Mouse (Mus musculus) neural tube, embryonic 12.5 days (tissue): Measurements from ENCODE around the gene Hmcn2. TPM values are rescaled to one million over a fixed set of nuclear protein-coding genes. Genes with fewer than 3 reads are reported as not detected.

Source experiments
- ATAC-seq: fragments of 200-750 bp; cut with Nextera tagmentation; 2 replicates; pipeline ENCODE4 v1.8.0; 2017; ENCODE audit warnings: low read depth, mild to moderate bottlenecking, moderate TSS enrichment, moderate library complexity; ENCODE audit not compliant: low FRiP score
- H3K27ac ChIP-seq: fragments of 300-500 bp; sonication (generic); 2 replicates; pipeline ENCODE4 v1.5.1; 2016
- H3K27me3 ChIP-seq: fragments of 300-500 bp; sonication (generic); replicated peaks from 2 replicates; pipeline ENCODE4 v1.6.1; 2016; ENCODE audit warnings: mild to moderate bottlenecking
- H3K36me3 ChIP-seq: fragments of 300-500 bp; sonication (generic); 2 replicates; pipeline ENCODE4 v1.6.1; 2016; ENCODE audit warnings: mild to moderate bottlenecking
- H3K4me1 ChIP-seq: fragments of 300-500 bp; sonication (generic); 2 replicates; pipeline ENCODE4 v1.6.1; 2016
- H3K4me2 ChIP-seq: fragments of 300-500 bp; sonication (generic); replicated peaks from 2 replicates; pipeline ENCODE4 v1.6.1; 2016; ENCODE audit warnings: mild to moderate bottlenecking
- H3K4me3 ChIP-seq: fragments of 300-500 bp; sonication (generic); 2 replicates; pipeline ENCODE4 v1.5.1; 2016
- H3K9ac ChIP-seq: fragments of 300-500 bp; sonication (generic); 2 replicates; pipeline ENCODE4 v1.6.1; 2016; ENCODE audit warnings: mild to moderate bottlenecking
- H3K9me3 ChIP-seq: fragments of 300-500 bp; sonication (generic); 2 replicates; pipeline ENCODE4 v1.6.1; 2016; ENCODE audit warnings: mild to moderate bottlenecking
- WGBS: fragments of 180-500 bp; shearing (Covaris S2); methylation state at CpG from one replicate; pipeline ENCODE4 v1.1.7; 2016; 5-methylcytosine and 5-hydroxymethylcytosine counted together
- polyA plus RNA-seq: library from polyadenylated mRNA; unstranded; fragments of >200 nt; fragmentation: Nextera tagmentation; extraction: Ambion mirVana; gene quantifications from 2 replicates; pipeline ENCODE4 v1.2.1, GENCODE M21; 2016

The Hmcn2 gene
- polyA plus RNA-seq, 1 experiment from 2014 or later = 0.15 TPM

DNA sequence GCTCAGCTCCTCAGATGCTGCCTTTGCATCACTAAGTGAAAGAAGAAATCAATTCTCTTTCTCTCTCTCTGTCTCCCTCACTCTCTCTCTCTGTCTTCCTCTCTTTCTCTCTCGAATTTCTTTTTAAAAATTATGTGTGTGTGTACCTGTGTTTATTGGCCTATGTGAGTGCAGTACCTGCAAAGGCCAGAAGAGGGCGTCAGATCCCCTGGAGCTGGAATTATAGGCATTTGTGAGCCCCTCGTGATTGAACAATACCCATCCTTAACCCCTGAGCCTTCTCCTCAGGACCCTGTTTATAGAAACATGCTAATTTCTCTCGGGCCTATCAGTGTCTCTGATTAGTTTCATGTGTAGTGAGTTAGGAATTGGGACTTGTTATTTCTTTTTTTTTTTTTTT is 6.0 kb upstream of the Hmcn2 start:
- no peak overlapping the region for H3K4me3 ChIP-seq
- 0 out of 2 replicates have a peak, but pooled peaks cover 5% of the 10 kb centered on the region for H3K4me1 ChIP-seq
- H3K27ac ChIP-seq = no peak overlapping the region
- 61% methylated on average over 4 of the region's 4 CpGs for WGBS
- H3K9ac ChIP-seq = no peak overlapping the region
- no peaks in the 10 kb centered on the region for H3K9me3 ChIP-seq
- H3K36me3 ChIP-seq = no peaks in the 10 kb centered on the region
- no peak for ATAC-seq
- H3K27me3 ChIP-seq = peaks cover 21% of the 10 kb centered on the region
- H3K4me2 ChIP-seq = no peak overlapping the region

DNA sequence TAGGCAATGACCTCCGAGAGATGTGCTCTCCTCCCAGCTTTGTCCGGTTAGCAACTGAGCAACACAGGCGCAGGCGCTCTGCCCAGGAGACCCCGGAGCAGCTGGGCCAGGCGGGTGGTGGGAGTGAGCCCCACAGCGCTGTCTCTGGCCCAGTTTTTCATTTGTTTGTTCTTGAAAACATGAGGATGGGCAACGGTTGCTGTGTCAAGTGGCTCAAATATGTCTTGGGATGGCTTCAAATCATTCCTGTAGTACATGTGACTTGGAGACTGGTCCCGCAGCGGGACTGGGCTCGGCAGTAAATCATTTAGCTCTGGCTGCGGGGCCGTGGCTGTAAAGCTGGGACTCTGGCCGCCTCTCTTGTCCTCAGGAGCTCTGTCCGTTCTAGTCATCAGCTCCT is 4.7 kb upstream of the Hmcn2 start:
- peaks cover 34% of the 10 kb centered on the region for H3K27me3 ChIP-seq
- H3K36me3 ChIP-seq = no peaks in the 10 kb centered on the region
- H3K4me3 ChIP-seq = no peak overlapping the region
- ATAC-seq = no peak
- 40% methylated on average over 15 of the region's 15 CpGs for WGBS
- no peak overlapping the region for H3K27ac ChIP-seq
- no peak overlapping the region; the same call in 1 of the 2 replicates for H3K4me2 ChIP-seq
- H3K9me3 ChIP-seq = no peaks in the 10 kb centered on the region
- no peak overlapping the region for H3K9ac ChIP-seq
- H3K4me1 ChIP-seq = peaks cover 12% of the 10 kb centered on the region

DNA sequence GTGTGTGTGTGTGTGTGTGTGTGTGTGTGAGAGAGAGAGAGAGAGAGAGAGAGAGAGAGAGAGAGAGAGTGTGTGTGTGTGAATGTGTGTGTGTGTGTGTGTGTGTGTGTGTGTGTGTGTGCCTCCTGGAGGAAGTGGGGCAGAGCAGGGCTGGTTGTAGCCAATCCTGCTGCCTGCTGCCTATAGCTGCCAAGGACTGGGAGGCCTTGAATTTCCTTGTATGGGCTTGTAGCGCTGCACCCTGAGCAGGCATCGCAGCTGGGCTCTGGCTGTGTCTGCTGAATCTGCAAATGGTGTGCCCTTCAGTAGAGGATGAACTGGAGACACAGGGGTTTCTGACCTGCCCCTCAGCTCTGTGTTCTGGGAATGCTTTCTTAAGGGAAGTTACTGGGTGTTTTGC is 3.9 kb downstream of the Hmcn2 start:
- Histone ChIP-seq H3K9me3 (no peaks in the 10 kb centered on the region), H3K36me3 (no peaks in the 10 kb centered on the region), H3K27ac (no peak overlapping the region), H3K4me1 (peaks cover 8% of the 10 kb centered on the region), H3K4me2 (no peak overlapping the region), H3K27me3 (peaks cover 39% of the 10 kb centered on the region), H3K9ac (no peak overlapping the region), H3K4me3 (no peak overlapping the region)
- WGBS = 19% methylated on average over 2 of the region's 2 CpGs
- no peak for ATAC-seq

DNA sequence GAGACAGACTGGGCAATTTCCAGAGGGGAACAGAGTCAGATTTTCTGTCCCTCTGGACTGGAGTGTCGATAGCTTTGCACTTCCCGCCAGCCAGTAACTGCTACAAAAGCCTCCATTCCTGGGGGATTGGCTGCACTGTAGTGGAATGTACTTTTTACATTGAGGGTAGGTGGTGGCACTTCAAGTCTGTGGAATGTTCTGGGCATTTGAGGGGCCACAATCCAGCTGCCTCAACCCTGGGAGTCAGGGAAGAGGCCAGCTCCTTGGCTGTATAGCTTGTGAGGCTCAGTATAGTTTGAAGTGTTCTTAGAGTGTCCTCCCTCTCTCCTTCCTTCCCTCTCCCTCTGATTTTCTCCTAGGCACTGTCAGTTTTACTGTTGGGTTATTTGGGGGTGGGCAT is 5.0 kb downstream of the Hmcn2 start:
- H3K27me3 ChIP-seq = peaks cover 28% of the 10 kb centered on the region
- WGBS = 72% methylated on average over 2 of the region's 2 CpGs
- H3K4me3 ChIP-seq = no peak overlapping the region

DNA sequence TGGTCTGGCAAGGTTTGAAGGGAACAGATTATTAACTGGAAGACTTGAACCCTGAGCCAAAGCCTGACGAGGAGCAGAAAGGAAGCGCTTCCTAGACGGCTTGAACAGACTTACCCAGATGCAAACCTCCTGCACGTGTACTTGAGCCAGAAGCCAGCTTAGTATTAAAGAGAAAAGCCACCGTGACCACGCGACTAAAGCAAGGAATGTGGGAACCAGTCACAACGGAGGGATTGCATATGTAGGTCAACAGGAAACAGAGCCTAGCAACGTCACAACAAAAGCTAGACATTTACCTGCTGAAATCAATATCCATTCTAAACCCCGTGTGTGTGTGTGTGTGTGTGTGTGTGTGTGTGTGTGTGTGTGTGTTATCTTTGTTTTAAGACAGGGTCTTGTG is 13.0 kb downstream of the Hmcn2 start:
- Histone ChIP-seq H3K4me1 (no peaks in the 10 kb centered on the region), H3K27me3 (no peaks in the 10 kb centered on the region), H3K4me2 (no peak overlapping the region), H3K36me3 (no peaks in the 10 kb centered on the region), H3K4me3 (no peak overlapping the region), H3K27ac (no peak overlapping the region), H3K9ac (no peak overlapping the region), H3K9me3 (no peaks in the 10 kb centered on the region)
- ATAC-seq = no peak
- 46% methylated on average over 10 of the region's 10 CpGs for WGBS

More for the DNA sequence above, 5.0 kb downstream of the Hmcn2 start:
- no peaks in the 10 kb centered on the region for H3K36me3 ChIP-seq
- no peak for ATAC-seq
- H3K27ac ChIP-seq = no peak overlapping the region
- no peak overlapping the region for H3K9ac ChIP-seq
- peaks cover 5% of the 10 kb centered on the region for H3K4me1 ChIP-seq
- H3K4me2 ChIP-seq = no peak overlapping the region
- no peaks in the 10 kb centered on the region for H3K9me3 ChIP-seq

DNA sequence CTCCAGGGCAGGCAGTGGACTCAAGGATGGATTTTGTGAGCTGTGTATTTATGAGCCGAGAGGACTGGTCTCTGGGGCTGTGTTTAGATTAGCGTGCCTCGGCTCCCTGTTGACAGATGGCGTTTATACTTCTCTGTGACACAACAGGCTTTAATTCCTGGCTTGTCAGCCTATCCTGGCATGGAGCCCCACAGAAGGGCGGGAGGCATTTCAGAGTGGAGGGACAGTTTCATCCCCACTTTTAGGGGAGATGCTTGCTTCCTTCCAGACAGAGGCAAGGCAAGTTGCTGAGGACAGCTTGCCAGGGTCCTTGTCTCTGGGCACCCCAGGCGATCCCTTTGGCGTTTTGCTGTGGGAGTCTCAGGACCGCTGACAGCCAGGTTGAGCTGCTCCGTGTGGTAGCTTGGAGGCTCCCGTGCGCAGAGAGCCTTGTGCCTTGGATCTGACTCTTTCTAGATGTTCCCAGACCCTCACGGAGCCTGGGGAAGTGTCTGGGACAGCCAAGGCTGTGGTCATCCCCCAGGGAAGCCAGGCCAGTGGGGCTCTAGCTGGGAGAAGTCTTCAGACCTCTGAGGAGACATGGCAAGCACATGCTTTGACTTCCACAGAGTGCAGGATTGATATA is 23.6 kb downstream of the Hmcn2 start:
- H3K4me3 ChIP-seq = no peak overlapping the region
- H3K4me1 ChIP-seq = peaks cover 6% of the 10 kb centered on the region; the same call in 1 of the 2 replicates
- no peak overlapping the region for H3K27ac ChIP-seq
- ATAC-seq = no peak
- H3K36me3 ChIP-seq = no peaks in the 10 kb centered on the region
- H3K27me3 ChIP-seq = 0 out of 2 replicates have a peak, but pooled peaks cover 3% of the 10 kb centered on the region
- H3K4me2 ChIP-seq = no peak overlapping the region
- H3K9ac ChIP-seq = no peak overlapping the region
- no peaks in the 10 kb centered on the region for H3K9me3 ChIP-seq
- 64% methylated on average over 12 of the region's 12 CpGs for WGBS

DNA sequence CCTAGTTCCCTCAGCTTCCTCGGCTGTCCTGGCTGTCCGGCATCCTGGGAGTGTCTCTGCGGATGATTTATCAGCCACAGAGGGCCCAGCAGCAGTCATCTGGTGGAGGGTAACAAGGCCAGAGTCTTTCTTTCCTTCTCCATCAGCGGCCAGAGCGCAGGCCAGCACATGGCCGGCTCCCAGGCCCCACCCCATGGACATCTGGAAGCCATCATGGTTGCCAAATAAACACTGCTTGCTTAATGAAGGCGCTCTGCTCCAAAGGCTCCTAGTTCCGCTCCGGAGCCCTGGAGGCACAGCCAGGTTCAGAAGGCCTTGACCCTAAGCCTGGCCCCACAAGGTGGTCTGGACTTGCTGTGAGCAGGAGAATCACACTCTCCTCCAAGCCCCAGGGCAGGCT is 25.6 kb downstream of the Hmcn2 start:
- Histone ChIP-seq H3K27ac (no peak overlapping the region), H3K27me3 (0 out of 2 replicates have a peak, but pooled peaks cover 3% of the 10 kb centered on the region), H3K4me1 (peaks cover 6% of the 10 kb centered on the region; the same call in 1 of the 2 replicates), H3K9ac (no peak overlapping the region), H3K9me3 (peaks cover 2% of the 10 kb centered on the region; the same call in 1 of the 2 replicates), H3K4me2 (no peak overlapping the region), H3K36me3 (no peaks in the 10 kb centered on the region), H3K4me3 (no peak overlapping the region)
- ATAC-seq = no peak
- WGBS = 63% methylated on average over 9 of the region's 9 CpGs

DNA sequence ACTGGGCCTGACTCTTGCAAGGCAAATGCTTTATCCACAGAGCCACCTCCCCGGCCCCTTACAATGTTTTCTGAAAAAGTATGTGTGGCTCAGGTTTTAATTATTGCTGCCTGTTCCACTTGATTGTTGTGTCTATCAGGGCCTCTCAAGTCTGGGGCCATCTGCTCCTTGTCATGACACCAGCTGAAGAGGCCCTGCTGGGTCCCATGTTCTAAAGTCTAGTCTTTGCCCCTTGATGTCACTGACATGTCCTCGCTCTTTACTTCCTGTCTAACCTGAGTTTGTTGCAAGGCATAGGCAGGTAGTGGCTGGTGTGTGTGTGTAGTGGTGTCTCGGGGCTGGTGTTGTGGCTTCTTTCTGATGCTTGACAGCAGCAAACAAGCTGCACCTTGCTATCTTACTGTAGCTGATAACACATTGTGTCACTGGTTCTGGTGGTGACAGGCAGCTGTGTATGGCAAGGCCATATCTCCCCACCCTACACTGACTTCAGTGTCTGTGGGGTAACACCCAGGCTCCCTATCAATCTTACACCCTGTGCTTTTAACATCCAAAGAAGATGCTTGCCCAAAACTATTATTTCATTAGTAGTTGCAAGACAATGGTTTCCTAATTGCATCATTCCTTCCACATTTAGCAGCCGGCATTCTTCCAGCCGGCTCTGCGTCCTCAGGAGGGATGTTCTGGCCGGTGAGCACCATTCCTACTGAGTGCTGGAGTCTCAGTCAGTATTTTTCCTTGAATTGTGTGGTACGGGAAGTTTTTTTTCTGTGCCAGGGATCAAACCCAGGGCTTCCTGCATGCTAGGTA is 27.7 kb downstream of the Hmcn2 start:
- Histone ChIP-seq H3K4me3 (no peak overlapping the region), H3K9me3 (peaks cover 6% of the 10 kb centered on the region; the same call in 1 of the 2 replicates), H3K27me3 (no peaks in the 10 kb centered on the region), H3K27ac (no peak overlapping the region), H3K4me2 (no peak overlapping the region), H3K9ac (no peak overlapping the region), H3K36me3 (no peaks in the 10 kb centered on the region), H3K4me1 (peaks cover 6% of the 10 kb centered on the region; the same call in 1 of the 2 replicates)
- WGBS = 82% methylated on average over 8 of the region's 8 CpGs
- ATAC-seq = no peak

DNA sequence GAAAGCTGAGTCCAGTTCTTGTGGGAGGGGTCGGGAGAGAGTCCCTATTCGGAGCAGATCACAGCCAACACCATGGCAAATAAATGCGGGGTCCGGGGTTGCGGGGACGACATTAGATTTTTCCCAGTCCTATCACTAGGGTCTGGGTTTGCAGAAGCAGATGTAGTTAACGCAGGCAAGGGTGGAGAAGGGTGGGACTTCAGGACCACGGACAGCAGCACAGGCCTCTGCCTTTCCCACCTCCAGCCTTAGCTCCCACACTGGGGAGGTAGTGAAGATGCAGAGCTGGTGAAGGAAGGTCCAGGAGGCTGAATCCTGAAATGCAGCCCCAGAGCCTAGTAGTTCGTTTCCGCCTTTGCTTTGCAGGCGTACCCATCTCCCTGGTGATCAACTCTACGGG is 31.9 kb downstream of the Hmcn2 start:
- no peak overlapping the region for H3K4me2 ChIP-seq
- 42% methylated on average over 12 of the region's 12 CpGs for WGBS
- ATAC-seq = no peak
- H3K27ac ChIP-seq = no peak overlapping the region
- no peaks in the 10 kb centered on the region for H3K27me3 ChIP-seq
- H3K9ac ChIP-seq = no peak overlapping the region
- H3K4me3 ChIP-seq = no peak overlapping the region
- H3K9me3 ChIP-seq = peaks cover 6% of the 10 kb centered on the region; the same call in 1 of the 2 replicates
- H3K36me3 ChIP-seq = no peaks in the 10 kb centered on the region
- H3K4me1 ChIP-seq = no peaks in the 10 kb centered on the region

DNA sequence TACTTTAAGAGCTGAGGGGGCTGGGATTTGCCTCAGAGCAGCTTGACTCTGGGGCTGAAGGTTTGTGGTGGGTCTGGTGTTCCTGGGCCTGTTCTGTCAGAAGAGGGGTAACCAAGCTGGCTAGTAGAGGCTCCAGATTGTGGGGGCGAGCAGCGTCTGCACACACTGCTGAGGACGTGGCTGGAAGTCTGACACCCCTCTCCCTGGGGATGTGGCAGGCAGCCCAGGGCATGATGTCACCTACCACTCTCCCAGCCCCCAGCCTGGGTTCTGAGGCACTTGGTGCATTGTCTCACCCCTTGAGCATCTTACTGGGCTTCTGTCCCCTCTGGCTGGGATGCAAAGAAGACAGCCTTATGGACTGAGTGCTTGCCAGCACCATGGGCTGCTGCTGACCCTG is 34.2 kb downstream of the Hmcn2 start:
- no peaks in the 10 kb centered on the region for H3K36me3 ChIP-seq
- WGBS = 73% methylated on average over 3 of the region's 3 CpGs
- H3K27ac ChIP-seq = no peak overlapping the region
- H3K9ac ChIP-seq = no peak overlapping the region
- H3K4me2 ChIP-seq = no peak overlapping the region
- peaks cover 6% of the 10 kb centered on the region; the same call in 1 of the 2 replicates for H3K9me3 ChIP-seq
- no peak overlapping the region for H3K4me3 ChIP-seq
- no peak for ATAC-seq
- no peaks in the 10 kb centered on the region for H3K4me1 ChIP-seq
- no peaks in the 10 kb centered on the region for H3K27me3 ChIP-seq

DNA sequence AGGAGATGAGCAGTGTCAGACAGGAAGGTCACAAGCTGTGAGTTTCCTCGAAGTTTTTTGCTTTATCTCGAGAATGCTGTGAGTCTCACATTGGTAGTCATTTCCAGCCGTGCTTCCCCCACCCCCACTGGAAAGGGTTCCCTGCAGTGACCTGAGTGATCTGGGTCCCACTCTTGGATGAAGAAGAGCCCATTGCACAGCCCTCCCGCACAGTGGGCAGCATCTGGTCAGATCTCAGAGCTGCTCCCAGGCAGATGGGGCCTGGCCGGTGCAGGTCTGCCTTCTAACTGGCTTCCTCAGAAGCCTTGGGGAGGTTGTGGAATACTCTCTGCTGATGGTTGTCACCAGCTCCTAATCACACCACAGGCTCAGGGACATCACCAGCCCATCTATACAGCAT is 34.6 kb downstream of the Hmcn2 start:
- H3K4me2 ChIP-seq = no peak overlapping the region
- WGBS = 71% methylated on average over 5 of the region's 5 CpGs
- H3K4me3 ChIP-seq = no peak overlapping the region
- no peak overlapping the region for H3K27ac ChIP-seq
- ATAC-seq = no peak
- H3K36me3 ChIP-seq = no peaks in the 10 kb centered on the region
- H3K4me1 ChIP-seq = no peaks in the 10 kb centered on the region
- H3K27me3 ChIP-seq = no peaks in the 10 kb centered on the region
- H3K9ac ChIP-seq = no peak overlapping the region
- peaks cover 6% of the 10 kb centered on the region; the same call in 1 of the 2 replicates for H3K9me3 ChIP-seq

DNA sequence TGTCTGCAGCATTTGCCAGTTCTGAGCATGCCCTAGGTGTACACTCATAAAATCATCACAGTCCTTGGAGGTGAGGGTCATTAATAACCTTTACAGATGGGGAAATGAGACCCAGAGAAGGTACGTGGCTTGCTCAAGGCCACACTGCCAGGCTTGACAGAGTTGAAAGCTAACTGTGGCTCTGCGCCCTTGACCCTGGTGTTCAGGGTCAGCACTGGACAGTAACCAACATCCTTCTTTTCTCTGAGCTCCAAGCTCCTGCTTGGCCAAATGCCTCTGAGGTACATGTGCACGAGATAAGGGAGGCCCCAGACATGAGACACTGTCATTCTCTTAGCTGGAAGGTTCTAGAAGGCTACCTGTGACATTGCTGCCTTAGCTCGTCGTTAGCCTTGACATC is 42.6 kb downstream of the Hmcn2 start:
- H3K4me2 ChIP-seq = no peak overlapping the region
- H3K27me3 ChIP-seq = no peaks in the 10 kb centered on the region

More for the DNA sequence above, 42.6 kb downstream of the Hmcn2 start:
- H3K27ac ChIP-seq = no peak overlapping the region
- H3K4me3 ChIP-seq = no peak overlapping the region
- no peak overlapping the region for H3K9ac ChIP-seq
- no peak for ATAC-seq
- no peaks in the 10 kb centered on the region for H3K9me3 ChIP-seq
- H3K36me3 ChIP-seq = no peaks in the 10 kb centered on the region
- 81% methylated on average over 5 of the region's 5 CpGs for WGBS
- no peaks in the 10 kb centered on the region for H3K4me1 ChIP-seq
